Mouse (Mus musculus): ENCODE results near the gene Fras1. TPM values are rescaled to one million over a fixed set of nuclear protein-coding genes. Genes with fewer than 3 reads are reported as not detected.

Fras1 gene
- total RNA-seq, 2 experiments from 2014 or later = 11.6 to 12.4 TPM

- H3K27ac ChIP-seq = no peak overlapping the region
- DNase-seq (ENCODE audit: low spot score in 2 of 2) = no peak
- H3K4me3 ChIP-seq = no peak overlapping the region
- TF ChIP-seq CTCF (conservative IDR thresholded peaks at IDR 0.05) = no peak
Observed at GRCm38 (mm10) chr5:96466461-96466860, 92.7 kb downstream of the Fras1 start.

- no peak for DNase-seq (ENCODE audit: low spot score in 2 of 2)
- TF ChIP-seq CTCF (conservative IDR thresholded peaks at IDR 0.05) = no peak
Observed at GRCm38 (mm10) chr5:96471995-96472394, 98.2 kb downstream of the Fras1 start.

GRCm38 (mm10) chr5:96475488-96475887 lies 101.7 kb downstream of the Fras1 start:
- H3K27ac ChIP-seq = no peak overlapping the region
- no peak for TF ChIP-seq CTCF (conservative IDR thresholded peaks at IDR 0.05)
- H3K4me3 ChIP-seq = no peak overlapping the region
- no peak for DNase-seq (ENCODE audit: low spot score in 2 of 2)

More at GRCm38 (mm10) chr5:96471995-96472394, 98.2 kb downstream of the Fras1 start:
- Histone ChIP-seq H3K4me3 (no peak overlapping the region), H3K27ac (no peak overlapping the region)

GRCm38 (mm10) chr5:96479003-96479402 lies 105.2 kb downstream of the Fras1 start:
- no peak overlapping the region for H3K27ac ChIP-seq
- H3K4me3 ChIP-seq = no peak overlapping the region
- TF ChIP-seq CTCF (conservative IDR thresholded peaks at IDR 0.05) = no peak
- DNase-seq (ENCODE audit: low spot score in 2 of 2) = no peak

GRCm38 (mm10) chr5:96481159-96481558 lies 107.4 kb downstream of the Fras1 start:
- H3K27ac ChIP-seq = no peak overlapping the region
- no peak for DNase-seq (ENCODE audit: low spot score in 2 of 2)
- H3K4me3 ChIP-seq = no peak overlapping the region
- TF ChIP-seq CTCF (conservative IDR thresholded peaks at IDR 0.05) = no peak

- no peak for TF ChIP-seq CTCF (conservative IDR thresholded peaks at IDR 0.05)
- Histone ChIP-seq H3K4me3 (no peak overlapping the region), H3K27ac (no peak overlapping the region)
- no peak for DNase-seq (ENCODE audit: low spot score in 2 of 2)
Observed at GRCm38 (mm10) chr5:96482054-96482453, 108.3 kb downstream of the Fras1 start.

- H3K4me3 ChIP-seq = no peak overlapping the region
- DNase-seq (ENCODE audit: low spot score in 2 of 2) = peak in 1 of 2 experiments; percentile 25
- H3K27ac ChIP-seq = no peak overlapping the region
- TF ChIP-seq CTCF (conservative IDR thresholded peaks at IDR 0.05) = no peak
Observed at GRCm38 (mm10) chr5:96492497-96492896, 118.7 kb downstream of the Fras1 start.

GRCm38 (mm10) chr5:96494502-96495292 lies 120.9 kb downstream of the Fras1 start:
- TF ChIP-seq CTCF (conservative IDR thresholded peaks at IDR 0.05) = no peak
- no peak for DNase-seq (ENCODE audit: low spot score in 2 of 2)
- no peak overlapping the region for H3K4me3 ChIP-seq
- no peak overlapping the region for H3K27ac ChIP-seq

GRCm38 (mm10) chr5:96498083-96498482 lies 124.3 kb downstream of the Fras1 start:
- TF ChIP-seq CTCF (conservative IDR thresholded peaks at IDR 0.05) = no peak
- Histone ChIP-seq H3K27ac (no peak overlapping the region), H3K4me3 (no peak overlapping the region)
- DNase-seq (ENCODE audit: low spot score in 2 of 2) = no peak

GRCm38 (mm10) chr5:96501783-96502182 lies 128.0 kb downstream of the Fras1 start:
- DNase-seq (ENCODE audit: low spot score in 2 of 2) = peak; percentile 34 to 47
- peak overlapping the region; percentile 61 for H3K27ac ChIP-seq
- no peak for TF ChIP-seq CTCF (conservative IDR thresholded peaks at IDR 0.05)
- no peak overlapping the region for H3K4me3 ChIP-seq

- DNase-seq (ENCODE audit: low spot score in 2 of 2) = no peak
- TF ChIP-seq CTCF (conservative IDR thresholded peaks at IDR 0.05) = no peak
- Histone ChIP-seq H3K4me3 (no peak overlapping the region), H3K27ac (peak overlapping the region; percentile 21)
Observed at GRCm38 (mm10) chr5:96502400-96502799, 128.6 kb downstream of the Fras1 start.

- no peak for TF ChIP-seq CTCF (conservative IDR thresholded peaks at IDR 0.05)
Observed at GRCm38 (mm10) chr5:96511005-96511404, 137.2 kb downstream of the Fras1 start.

GRCm38 (mm10) chr5:96513327-96513726 lies 139.6 kb downstream of the Fras1 start:
- DNase-seq (ENCODE audit: low spot score in 2 of 2) = no peak
- Histone ChIP-seq H3K27ac (no peak overlapping the region; the same call in 1 of the 2 replicates), H3K4me3 (no peak overlapping the region)
- no peak for TF ChIP-seq CTCF (conservative IDR thresholded peaks at IDR 0.05)

More at GRCm38 (mm10) chr5:96511005-96511404, 137.2 kb downstream of the Fras1 start:
- Histone ChIP-seq H3K4me3 (no peak overlapping the region), H3K27ac (no peak overlapping the region)
- DNase-seq (ENCODE audit: low spot score in 2 of 2) = no peak

- DNase-seq (ENCODE audit: low spot score in 2 of 2) = no peak
- no peak overlapping the region for H3K4me3 ChIP-seq
- no peak for TF ChIP-seq CTCF (conservative IDR thresholded peaks at IDR 0.05)
- peak overlapping the region; percentile 72 for H3K27ac ChIP-seq
Observed at GRCm38 (mm10) chr5:96515860-96516311, 142.1 kb downstream of the Fras1 start.
